Mouse (Mus musculus) large intestine, adult 2 months (tissue): Measurements from ENCODE around the gene Foxf1. TPM values are rescaled to one million over a fixed set of nuclear protein-coding genes. Genes with fewer than 3 reads are reported as not detected.

Experiments used
- DNase-seq: peaks from one replicate; pipeline ENCODE4 v3.0.0-alpha.2; 2012; ENCODE audit warnings: low read depth, low spot score
- WGBS: fragments of 180-500 bp; shearing (Covaris S2); methylation state at CpG from one replicate; pipeline ENCODE4 v1.1.7; 2018; 5-methylcytosine and 5-hydroxymethylcytosine counted together
- polyA plus RNA-seq: library from polyadenylated mRNA; depleted of rRNA; stranded (reverse); fragments of >200 nt; gene quantifications from 2 replicates; pipeline ENCODE4 v1.2.3, GENCODE M21; 2012

Gene Foxf1
- polyA plus RNA-seq, 1 experiment: 16.6 TPM

DNA sequence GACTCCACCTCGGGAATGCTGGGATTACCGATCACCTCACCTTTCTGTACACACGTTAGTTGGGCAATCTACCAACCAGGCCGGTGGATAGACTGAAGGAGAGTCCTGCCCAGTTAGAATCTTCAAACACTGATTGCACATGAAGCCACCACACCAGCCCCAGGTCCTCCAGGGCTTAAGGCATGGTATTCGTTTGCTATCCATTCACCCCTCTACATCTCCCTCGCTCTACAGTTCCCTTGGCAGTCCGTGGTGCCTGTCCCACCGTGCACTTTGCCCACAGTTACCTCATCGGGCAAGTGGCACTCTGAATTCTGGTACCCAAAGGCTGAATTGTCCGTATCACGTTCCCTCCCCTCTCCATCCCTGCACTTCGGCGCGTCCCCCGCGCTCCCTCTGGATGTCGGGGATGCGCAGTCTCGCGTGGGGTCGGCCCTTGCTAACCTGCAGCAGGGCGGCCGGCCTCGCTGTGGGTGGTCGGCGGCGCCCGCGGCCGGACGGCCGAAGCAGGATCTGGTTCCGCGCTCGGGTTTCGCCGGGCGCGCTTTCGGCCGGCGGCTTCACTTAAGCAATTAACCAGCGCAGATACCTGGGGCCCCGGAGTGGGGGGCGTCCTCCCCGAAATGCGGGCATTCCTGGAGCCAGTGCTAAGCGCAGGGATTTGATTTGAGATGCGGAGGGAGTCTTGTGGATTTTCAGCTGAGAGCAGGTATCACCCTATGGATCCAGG lies 3.7 kb upstream of the Foxf1 start:
- 4% methylated on average over 49 of the region's 49 CpGs for WGBS
- no peak for DNase-seq

DNA sequence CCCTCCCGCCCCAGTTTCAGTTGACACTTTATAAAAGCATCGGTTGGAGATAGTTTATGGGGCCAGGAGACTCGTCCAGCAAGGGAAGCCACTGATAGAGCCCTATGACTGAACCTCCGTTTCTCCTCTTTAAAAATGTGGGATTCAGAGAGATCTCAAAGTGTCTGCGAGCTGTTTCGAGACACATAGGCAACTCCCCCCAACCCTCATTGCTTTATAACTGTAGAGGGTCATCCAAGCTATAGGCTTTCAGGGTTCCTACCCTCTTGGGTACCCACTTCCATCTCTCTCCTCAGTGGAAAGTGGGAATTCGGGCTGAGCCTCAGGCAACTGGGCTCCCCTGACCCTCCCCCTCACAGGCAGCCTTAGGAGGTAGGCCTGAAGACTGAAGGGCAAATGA lies 2.8 kb upstream of the Foxf1 start:
- DNase-seq: no peak
- WGBS: 8% methylated on average over 7 of the region's 7 CpGs

DNA sequence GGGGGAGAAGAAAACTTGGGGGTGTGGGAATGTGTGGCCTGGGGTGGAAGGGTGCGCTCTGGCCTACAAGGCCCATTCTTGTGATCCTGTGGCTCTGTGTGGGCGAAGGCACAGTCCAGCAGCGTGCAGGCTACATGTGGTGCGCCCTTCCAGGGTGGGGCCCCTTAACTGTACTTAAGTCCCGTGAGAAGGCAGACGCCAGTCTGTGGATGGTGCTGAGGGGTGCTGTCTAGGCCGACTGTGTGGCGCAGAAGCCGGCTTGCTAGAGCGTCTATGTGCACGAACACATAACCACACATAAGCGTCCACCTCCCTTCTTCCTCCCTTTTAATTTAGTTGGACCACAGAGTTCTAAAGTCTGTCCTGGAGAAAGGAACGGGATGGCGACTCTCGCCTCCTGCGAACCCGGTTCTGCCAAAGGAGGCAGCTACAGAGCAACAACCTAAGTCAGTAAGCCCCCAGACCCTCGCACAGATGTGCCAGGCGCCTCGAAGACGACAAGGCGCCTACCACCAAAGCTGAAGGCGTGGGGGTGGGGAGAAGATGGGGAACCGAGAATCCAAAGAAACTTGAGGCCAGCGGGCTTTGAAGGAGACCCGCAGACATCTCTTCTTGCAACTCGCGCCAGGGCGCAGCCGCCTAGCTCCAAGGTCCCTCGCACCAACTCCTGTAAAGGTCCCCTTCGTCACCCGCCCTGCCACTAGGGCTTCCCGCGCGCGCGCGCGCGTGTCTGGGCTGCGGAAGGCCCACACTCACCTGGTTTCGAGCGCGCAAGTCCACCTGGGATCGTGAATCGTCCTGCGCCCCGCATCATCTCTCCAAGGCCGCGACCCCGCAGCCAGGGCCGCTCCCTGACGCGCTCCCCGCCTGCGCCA lies 1.7 kb upstream of the Foxf1 start:
- DNase-seq: no peak
- 3% methylated on average over 57 of the region's 57 CpGs for WGBS

DNA sequence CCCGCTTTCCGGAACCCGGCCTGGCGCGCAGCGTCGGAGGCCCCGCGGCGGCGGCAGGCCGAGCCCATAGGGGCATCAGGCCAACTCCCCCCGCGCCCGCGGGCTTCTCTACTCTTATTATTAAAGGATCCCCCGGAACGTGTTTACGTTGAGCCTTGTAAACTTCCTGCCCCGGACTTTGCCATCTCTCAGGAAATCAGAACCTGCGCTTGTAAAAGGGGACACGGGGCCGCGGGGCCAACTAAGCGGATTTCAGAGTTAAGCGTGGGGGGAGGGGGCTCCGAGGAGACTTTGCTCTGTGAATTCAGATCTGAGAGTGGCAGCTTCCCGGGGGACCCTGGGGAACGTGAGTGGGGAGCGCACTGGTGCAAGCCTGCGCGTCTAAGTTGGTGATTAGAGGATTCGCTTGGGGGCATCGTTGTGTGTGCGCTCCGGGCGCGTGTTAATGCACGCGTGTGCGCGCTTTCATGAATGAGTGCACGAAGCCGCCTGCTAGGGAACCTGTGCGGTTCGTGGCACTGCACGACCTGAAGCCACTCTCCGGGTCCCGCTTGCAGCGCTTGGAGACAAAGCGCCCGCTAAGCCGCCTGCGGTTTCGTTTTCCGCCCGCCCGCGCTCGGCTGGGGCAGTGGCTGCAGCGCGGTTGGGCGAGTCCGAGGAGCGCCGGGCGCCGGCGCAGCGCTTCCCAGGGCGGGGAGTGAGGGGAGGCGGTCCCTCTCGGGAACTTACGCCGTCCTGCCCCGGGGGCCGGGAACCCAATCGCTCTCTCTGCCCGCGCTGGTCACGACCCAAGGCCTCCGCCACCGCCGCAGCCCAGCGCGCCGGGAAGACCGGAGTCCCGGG lies 872 bp upstream of the Foxf1 start:
- under 1% methylated on average over 89 of the region's 89 CpGs for WGBS

DNA sequence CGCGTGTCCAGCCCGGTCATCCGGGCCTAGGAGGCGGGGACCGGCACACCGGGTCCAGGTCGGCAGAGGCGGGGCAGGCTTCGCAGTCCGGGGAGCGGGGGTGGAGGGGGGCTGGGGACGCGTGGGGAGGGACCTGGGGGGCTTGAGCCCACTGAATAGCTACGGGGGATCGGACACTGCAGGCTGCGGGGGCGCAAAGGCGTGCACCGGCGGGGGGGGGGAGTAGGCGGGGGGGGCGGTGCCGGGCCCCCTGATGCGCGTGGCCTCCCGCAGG lies 313 bp upstream of the Foxf1 start:
- DNase-seq: no peak
- WGBS: 1% methylated on average over 17 of the region's 27 CpGs

More for the DNA sequence above, 872 bp upstream of the Foxf1 start:
- DNase-seq: no peak

DNA sequence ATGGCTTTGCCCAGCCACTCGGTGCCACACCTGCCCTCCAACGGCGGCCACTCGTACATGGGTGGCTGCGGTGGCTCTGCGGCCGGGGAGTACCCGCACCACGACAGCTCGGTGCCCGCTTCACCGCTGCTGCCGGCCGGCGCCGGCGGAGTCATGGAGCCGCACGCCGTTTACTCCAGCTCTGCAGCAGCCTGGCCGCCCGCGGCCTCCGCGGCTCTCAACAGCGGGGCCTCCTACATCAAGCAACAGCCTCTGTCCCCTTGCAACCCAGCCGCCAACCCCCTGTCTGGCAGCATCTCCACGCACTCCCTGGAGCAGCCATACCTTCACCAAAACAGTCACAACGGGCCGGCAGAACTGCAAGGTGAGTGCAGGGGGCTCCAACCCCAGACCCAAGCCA lies 825 bp downstream of the Foxf1 start:
- no peak for DNase-seq
- 7% methylated on average over 30 of the region's 30 CpGs for WGBS

DNA sequence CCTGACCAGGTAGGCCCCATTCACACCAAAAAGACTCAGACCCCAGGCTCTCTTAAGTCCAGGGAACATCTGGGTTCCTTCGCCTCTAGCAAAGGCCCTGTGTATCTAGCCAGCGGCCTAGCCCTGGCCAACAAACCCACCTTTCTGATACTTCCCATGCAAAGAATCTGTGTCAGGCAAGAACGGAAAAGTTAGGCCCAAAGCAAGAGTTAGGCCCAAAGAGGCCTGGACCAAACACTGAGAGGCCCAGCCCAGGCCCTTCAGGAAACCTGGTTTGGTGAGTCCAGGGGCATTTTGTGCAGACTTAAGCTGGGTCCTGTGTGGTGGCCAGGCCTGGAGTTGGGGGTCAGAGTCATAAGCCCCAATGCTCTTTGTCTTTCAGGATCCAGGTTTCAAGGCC lies 1.4 kb downstream of the Foxf1 start:
- no peak for DNase-seq
- 71% methylated on average over 3 of the region's 3 CpGs for WGBS

DNA sequence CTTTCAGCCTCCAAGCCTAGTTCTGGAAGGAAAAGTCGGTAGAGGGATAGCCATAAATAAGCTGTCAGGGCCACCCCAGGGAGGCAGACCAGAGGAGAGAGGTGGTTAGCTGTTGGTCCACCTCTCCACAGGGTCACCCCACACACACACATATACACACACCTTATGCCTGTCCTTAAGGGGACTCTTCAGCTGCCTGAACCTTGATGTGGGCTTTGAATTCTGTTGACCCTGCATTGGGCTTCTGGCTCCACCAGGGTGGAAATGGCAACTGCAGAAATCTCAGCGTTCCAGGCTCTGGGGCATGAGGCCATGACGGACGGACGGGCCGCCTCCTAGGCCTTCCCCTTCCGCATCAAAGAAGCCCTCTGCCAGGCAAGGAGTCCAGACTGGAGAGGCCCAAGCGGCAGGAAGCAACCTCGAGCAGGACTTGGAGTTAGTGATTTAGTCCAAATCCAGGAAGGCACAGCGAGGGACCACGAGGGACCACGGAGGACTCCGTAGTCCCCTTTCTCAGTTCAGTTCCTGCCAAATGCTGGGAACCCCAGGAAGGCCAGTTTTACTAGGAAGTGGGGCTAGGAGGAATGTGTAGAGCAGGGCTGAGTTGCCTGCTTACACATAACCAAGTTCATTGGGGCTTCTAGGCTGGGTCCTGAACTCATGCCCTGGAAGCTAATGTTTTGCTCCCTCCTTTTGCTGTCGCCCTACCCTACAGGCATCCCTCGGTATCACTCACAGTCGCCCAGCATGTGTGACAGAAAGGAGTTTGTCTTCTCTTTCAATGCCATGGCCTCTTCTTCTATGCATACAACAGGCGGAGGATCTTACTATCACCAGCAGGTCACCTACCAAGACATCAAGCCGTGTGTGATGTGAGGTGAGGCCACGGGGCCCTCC lies 2.1 kb downstream of the Foxf1 start:
- DNase-seq: no peak

DNA sequence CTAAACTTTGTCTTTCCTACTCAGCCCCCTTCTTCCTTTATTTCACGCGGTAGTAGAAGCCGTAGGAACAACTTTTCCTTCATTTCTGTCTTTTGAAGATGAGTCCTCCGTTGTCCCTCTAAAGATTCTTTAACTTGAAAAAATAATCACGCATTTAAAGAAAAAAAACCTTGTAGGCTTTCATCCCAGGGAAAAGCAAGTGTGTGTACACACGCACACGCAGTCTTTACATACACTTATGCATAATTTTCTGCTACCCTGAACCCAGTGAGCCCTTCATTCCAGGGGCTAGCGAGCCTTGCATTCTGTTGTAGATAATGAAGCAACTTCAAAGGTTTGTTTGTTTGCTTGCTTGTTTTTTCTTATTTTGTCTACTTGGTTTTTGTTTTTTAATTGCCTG lies 4.1 kb downstream of the Foxf1 start:
- 17% methylated on average over 8 of the region's 8 CpGs for WGBS
- DNase-seq: no peak

More for the DNA sequence above, 2.1 kb downstream of the Foxf1 start:
- 28% methylated on average over 19 of the region's 19 CpGs for WGBS

DNA sequence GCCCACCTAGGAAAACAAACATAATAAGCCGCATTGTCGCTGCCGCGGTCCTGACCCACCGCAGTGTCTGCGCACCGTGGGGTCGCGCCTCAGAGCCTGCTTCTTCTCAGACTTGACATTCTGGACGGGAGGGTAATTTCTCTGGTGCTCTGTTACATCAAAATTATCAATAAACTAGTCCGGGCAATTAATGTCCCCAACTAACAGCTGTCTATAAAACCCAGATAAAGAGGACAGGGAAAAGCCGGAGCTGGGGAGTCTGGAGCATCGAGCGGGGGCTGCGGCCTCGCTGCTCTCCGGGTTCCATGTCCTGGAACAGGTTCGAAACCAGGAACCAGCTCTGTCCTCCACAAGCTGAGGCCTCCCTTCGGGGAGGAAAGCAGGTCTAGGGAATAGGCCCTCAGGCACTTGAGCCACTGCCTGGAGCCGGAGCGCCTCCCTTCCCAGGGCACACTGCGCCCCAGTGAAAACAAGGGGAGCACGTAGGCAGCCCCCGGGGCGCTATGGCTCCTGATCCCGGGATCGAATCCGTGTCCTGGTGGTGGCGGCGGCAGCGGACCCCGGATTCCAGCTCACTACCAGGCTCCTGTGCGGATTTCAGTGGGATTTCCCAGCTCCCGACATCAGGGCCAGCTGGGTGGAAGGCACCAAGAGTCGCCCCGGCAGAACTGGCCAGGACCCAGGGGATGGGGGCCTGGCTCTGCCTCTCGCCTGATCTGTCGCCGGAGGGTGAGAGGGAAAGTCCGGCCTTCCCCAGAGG lies 4.9 kb downstream of the Foxf1 start:
- WGBS: 9% methylated on average over 40 of the region's 40 CpGs
- no peak for DNase-seq

DNA sequence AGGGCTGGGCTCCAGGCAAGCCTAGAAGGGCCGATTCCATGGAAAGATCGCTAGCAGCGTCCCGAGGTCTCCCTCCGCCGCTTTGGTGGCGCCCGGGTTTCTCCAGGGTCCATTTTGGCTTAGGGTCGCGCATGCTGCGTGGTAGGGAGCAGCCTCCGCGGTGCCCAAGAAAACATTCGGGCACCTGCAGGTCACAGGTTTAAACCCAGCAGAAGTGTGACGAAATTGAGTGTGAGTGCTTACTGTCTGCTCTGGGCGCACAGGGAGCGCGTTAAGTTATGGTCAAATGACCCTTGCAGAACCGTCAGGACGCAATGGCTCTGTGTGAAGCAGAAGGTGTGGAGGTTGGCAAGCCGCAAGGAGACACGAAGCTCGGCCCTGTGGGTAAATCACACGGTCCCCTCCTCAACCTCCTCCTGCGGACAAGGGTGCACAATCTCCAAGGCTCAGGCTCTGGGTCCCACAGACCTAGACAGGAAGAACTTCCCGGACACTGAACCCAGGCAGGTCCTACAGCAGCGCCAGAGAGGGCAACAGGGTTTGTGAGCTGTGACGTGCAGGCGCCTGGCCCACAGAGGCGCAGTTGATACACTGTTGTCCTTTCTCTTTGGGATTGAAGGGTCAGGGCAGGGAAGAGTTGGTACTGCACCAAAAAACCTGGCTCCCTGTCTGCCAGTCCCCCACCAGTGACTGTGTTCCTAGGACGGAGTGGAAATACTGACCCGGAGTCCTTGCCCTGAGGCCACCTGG lies 5.6 kb downstream of the Foxf1 start:
- DNase-seq: no peak
- WGBS: 7% methylated on average over 32 of the region's 32 CpGs

DNA sequence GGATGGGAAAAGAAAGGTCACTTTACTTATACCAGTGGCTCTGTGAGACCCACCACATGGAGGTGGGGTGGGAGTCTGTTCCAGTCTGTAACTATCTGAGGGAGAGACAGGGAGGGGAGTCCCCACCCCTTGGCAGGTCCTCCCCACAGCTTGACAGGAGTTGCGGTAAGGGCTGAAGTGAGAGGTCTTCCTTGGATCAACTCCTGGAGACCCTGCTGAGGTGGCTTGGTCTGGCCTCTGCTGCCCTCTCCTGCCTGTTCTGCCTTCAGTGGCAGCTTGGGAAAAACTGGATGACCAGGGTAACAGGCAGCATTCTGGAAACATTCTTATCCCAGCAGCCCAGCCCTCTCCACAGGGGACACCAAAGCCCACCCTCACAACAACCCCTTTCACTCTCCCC lies 6.5 kb downstream of the Foxf1 start:
- 0% methylated on average over 1 of the region's 1 CpGs for WGBS
- DNase-seq: no peak

DNA sequence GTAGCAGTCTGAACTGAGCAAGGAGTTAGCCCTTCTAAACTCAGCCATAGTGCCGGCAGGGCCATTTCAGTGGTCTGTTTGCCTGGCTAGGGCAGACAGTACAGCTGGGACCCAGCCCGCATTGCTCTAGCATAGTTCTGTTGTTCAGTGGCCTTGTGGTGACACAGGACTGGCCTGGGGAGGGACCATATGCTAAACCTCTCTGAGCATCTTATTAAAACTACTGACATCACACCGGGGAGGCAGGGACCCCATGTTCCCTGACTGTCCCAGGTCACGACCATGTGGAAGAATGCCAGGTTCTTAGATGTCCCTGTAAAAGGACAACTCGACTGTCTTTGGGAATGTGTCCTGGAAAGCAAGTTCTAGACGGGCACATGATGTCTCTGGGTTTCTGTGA lies 8.0 kb downstream of the Foxf1 start:
- WGBS: 21% methylated on average over 6 of the region's 6 CpGs
- no peak for DNase-seq

DNA sequence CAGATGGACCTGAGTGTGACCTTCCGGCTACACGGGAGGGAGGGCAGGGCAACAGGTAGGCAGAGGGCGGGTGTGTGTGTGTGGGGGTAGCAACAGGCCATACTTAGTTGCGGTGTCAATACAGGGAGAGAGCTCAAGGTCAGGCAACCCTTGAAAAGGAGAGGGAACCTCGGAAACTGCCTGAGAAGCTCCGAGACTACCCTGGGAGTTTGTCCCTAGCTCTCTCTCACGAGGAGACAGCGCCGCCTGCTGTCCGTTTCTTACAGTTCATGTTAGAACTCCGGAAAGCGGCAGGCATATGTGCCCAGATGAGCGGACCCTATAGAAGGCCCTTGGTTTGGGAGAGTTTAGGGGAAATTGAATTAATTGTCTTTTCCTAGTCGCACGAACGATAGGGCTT lies 8.4 kb downstream of the Foxf1 start:
- 2% methylated on average over 16 of the region's 16 CpGs for WGBS

DNA sequence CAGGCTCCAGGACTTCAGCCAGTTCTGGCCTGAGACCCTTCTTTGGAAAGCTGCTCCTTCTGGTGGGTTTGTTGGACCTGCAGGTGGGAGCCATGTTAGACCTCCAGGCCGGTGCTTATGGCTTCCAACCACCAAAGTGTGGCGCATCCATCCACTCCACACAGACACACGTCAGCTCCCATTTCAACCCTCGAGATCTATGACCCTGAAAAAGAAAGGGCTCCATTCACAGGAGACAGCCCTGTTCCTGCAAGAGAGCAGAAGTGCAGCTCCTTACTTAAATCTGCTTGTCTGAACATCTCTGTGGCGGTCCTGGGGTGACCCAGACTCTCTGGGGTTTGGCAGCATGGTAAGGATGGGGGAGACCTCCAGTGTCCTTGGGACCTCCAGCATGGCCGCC lies 9.3 kb downstream of the Foxf1 start:
- WGBS: 47% methylated on average over 6 of the region's 6 CpGs
- no peak for DNase-seq

More for the DNA sequence above, 8.4 kb downstream of the Foxf1 start:
- peak; percentile 76 for DNase-seq

DNA sequence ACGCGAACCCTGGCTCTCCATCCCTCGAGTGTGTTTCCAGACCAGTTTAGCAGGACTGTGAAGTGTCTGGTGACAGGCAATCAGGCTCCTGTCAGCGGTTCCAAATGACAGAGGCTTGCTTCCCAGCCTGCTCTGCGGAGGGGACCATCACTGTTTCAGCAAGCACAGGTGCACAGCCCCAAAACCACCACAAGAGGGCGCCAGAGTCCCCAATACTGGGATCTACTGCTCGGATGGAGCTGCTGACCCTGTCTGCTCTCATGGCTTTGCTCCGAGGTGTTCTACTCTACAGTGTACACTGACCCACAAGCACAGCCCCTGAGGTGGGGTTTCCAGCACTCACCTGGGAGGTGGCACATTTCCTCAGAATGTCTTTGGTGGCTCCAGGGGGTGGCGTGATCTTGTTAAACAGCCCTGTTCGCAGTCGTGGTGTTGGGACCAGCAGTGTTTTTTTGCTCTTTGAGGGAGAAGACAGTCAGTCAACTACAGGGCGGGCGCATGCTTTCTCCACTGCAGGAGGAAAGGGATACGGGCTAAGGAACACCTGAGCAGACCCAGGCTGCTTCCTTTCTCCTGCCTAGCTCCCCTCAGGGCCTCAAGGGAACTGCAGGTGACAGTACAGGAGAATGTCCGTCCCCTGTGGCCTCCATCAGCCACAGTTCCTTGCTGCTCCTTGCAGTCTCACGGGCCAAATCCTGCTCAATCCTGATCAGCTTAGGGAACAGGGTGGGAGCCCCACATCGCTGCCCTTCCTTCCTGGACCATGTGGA lies 20.0 kb downstream of the Foxf1 start:
- peak; percentile 43 for DNase-seq
- 53% methylated on average over 17 of the region's 17 CpGs for WGBS
